Mouse (Mus musculus) regulatory T cell (primary cell): Measurements from ENCODE around the gene Slc23a2.

Experiments
- in situ Hi-C: fragments of 300-600 bp; cut with MboI, MseI; formaldehyde crosslinking; loops from one replicate; pipeline ENCODE4 v1.15.1; 2025; ENCODE audit warnings: high pct_unique_total_duplicates

The Slc23a2 gene

GRCm38 (mm10) chr2:132051798-132052197 is 93.1 kb downstream of the Slc23a2 start:
- in situ Hi-C loops: loop anchor here (5.0 kb wide), 1 partner anchor 54 kb away; no protein-coding TSS in a partner anchor

- in situ Hi-C loops: loop anchor here (5.0 kb wide), 1 partner anchor 53 kb away; no protein-coding TSS in a partner anchor
These were observed 95.0 kb downstream of the Slc23a2 start for GRCm38 (mm10) chr2:132049921-132050320.

GRCm38 (mm10) chr2:132049491-132049890 is 95.4 kb downstream of the Slc23a2 start:
- in situ Hi-C loops: no loop called here

GRCm38 (mm10) chr2:132048143-132048772 is 96.7 kb downstream of the Slc23a2 start:
- in situ Hi-C loops: no loop called here

DNA sequence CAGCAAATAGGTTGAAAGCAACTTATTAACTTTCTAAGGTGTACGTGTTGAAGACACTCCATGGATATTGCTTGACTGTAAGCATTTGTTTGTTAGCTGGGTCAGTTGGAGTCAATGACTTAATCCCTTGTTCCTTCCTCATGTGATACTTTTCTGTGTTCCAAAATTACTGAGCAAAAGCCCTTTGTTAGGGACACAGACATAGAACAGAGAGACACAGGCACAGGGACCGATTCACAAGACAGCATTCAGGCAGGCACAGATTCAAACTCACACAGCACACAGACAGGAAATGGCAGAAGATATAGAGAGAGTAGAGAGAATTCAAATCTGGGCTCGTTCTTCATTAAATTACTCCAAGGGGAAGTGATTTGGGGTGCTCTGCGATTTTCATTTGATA is 97.5 kb downstream of the Slc23a2 start:
- in situ Hi-C loops: no loop called here

DNA sequence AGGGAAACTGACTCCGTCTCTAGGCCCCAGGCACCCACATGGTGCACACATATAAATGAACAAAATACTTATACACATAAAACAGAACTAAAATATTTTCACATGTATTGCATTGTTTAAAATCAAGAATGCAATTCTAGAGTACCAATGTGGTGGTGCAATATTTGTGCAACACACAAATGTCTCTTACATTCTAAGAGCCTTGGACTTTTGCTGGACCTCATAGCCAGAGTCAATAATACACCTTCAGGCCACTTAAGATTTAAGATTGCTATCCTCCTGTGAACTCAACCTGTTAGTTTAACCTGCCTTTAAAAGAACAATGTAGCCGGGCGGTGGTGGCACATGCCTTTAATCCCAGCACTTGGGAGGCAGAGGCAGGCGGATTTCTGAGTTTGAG is 98.2 kb downstream of the Slc23a2 start:
- in situ Hi-C loops: no loop called here

- in situ Hi-C loops: no loop called here
These were observed 100.3 kb downstream of the Slc23a2 start for GRCm38 (mm10) chr2:132044320-132045274.

GRCm38 (mm10) chr2:132043101-132043621 is 101.7 kb downstream of the Slc23a2 start:
- in situ Hi-C loops: no loop called here

- in situ Hi-C loops: no loop called here
These were observed 105.0 kb downstream of the Slc23a2 start for GRCm38 (mm10) chr2:132039894-132040293.

DNA sequence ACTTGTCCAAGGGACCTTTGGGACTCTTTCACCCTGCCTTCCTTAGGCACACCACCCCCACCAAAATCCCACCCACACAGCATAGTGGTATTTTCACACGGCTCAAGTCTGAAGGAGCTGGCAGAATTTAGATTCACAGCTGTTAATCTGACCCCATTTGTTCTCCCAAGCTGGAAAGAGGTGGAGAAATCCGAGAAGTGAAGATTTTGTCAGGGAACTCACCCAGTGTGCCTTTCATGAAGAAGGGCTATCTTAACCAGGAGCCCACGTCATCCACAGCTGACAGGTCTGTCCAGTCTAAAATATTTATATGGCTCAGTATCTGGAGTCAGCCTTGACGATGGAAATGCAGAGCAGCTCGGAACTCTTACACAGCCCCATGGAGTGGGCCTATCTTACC is 108.6 kb downstream of the Slc23a2 start:
- in situ Hi-C loops: no loop called here

GRCm38 (mm10) chr2:132035470-132035835 is 109.5 kb downstream of the Slc23a2 start:
- in situ Hi-C loops: no loop called here

DNA sequence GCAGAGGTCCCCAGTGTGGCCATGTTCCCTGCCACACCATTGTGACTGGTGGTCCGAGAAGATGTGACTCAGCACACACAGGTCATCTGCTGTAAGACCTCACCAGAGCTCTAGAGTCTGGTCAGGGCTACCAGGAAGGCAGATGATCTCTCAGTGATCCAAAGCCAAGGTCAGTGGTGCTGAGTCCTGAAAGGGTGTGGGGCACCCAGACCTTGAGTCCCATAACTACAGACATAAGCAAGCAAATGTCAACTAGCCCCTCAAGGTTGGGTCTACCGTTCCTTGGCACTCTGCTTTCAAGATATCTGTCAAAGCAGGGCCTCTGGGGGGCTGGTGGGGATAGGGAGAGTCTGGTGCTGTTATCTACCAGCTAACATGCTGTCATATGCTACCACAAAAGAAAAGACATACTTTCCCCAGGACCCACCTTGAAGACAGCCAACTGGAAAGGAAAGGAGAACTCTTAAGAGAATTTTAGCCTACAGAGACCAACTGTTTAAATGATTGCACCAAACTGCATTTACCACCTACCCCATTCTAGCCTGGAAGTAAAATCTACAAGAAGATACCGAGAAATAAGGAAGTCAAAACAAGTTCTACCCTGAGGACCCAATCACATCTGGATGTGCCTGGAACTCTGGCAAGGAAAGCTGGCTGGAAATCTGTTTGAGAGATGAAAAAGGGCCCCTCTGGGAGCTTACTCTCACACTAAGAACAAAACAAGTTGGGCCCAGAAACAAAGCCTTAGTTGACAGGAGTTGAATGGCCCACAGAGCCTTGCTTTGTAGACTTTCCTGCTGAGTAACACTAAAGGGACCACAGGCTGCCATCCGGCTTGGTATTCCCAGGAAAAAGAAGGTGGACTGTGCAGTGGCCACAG is 110.1 kb downstream of the Slc23a2 start:
- in situ Hi-C loops: no loop called here

DNA sequence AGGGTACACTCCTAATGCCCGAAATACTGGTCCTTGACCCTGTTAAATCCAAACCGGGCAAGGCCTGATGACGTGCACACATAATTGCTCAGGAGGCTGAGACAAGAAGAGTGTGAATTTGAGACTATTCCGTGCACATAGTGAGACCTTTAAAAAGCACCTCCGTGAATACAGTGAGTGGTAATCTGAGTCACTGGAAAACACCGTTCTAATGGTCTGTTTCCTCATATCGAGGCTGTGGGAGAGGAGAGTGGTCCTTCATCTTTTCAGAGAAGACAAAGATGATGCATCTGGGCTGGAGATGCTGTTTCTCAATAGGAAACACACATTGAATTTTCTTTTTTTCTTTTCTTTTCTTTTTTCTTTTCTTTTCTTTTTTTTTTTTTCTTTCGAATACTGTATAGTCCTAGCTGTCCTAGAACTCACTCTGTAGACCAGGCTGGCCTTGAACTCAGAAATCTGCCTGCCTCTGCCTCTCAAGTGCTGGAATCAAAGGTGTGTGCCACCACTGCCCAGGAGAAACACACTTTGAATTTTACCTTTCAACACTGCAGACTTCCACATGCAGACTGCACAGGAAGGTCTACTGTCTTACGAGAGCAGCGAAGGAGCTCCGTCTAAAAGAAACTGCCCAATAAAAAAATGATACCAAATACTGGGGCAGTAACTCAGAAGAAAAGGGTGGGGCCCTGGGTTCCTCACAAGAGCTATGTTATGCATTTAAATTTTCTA is 113.4 kb downstream of the Slc23a2 start:
- in situ Hi-C loops: no loop called here

DNA sequence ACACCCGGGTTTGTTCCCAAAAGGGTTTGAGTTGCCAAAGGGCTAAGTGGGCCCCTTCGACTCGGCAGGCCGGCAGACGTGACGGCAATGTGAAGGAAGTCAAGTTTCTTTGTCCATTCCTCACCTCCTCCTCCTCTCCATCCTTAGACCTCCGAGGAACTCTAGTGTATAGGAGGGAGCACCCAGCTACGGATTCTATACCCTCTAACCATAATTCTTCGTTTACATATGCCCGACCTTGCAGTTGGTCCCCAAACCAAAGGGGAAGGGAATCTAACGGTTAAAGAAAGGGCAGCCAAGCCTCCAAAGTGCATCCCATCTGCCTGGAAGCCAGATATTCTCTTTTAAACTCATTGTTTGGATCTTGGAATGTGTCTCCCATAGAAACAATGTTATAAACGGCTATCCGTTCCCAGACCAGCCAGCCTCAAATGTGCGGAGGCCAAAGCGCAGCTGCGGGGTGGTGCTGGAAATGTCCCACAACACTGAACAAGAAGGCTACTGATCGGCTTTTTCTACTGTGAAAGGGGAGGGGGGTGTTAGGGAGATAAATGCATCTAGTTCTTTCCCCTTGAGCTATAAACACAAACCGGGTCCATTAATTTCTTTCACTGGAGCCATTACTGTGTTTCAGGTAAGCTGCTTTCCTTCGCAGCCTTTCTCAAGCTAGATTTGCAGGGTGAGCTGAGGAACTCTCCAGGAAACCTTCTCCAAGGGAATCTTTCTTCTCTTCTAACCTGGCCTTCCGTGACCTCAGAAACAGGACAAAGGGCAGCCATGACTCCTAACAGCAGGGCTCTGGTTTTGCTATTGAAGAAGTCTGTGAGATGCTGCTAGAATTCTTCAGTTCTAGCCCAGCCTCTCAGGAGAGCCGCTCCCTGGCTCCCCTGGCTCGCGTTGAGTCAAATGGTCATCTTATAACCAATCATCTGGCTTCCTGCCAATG is 114.2 kb downstream of the Slc23a2 start:
- in situ Hi-C loops: no loop called here

DNA sequence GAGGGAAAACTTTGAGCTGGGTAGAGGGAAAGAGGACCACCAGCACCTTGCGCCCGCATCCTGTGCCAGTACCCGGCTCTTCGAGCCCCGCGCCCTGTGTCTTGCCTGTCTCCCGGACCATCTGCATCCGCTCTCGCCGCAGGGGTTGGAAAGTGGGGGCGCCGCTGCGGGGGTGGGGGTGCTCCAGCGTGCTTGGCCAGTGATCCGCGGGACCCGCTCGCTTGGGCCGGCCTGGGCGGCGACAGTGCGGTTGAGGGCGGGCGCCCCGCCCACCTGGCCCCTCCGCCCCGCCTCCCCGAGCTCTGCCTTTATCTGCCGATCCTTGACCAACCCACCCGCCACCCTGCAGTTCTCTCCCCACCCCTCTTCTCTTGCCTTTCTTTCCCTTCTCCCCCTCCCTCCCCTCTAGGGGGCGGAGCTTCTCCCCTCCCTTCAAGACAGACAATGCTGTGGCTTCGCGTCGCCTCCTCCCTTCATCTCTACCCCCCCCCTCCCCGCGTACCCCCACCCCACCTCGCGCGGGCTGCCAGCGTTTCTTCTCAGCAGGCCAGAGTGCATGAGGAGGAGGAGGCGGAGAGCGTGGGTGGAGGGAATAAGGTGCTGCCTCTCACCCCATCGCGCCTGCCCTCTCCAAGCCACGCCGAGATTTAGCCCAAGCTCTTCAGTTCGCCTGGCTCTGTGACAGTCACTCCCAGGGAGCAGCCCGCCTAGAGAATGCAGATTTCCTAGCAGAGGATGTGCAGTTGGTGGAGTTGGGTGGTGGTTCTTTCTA is 115.1 kb downstream of the Slc23a2 start, which contains the start of gene Rassf2:
TSS of gene Rassf2 (minus strand) at position 613 of the 772 bp plus-strand sequence.
- in situ Hi-C loops: loop anchor here (10.0 kb wide), 1 partner anchor 215 kb away; the partner anchor contains the start of gene Tmem230

DNA sequence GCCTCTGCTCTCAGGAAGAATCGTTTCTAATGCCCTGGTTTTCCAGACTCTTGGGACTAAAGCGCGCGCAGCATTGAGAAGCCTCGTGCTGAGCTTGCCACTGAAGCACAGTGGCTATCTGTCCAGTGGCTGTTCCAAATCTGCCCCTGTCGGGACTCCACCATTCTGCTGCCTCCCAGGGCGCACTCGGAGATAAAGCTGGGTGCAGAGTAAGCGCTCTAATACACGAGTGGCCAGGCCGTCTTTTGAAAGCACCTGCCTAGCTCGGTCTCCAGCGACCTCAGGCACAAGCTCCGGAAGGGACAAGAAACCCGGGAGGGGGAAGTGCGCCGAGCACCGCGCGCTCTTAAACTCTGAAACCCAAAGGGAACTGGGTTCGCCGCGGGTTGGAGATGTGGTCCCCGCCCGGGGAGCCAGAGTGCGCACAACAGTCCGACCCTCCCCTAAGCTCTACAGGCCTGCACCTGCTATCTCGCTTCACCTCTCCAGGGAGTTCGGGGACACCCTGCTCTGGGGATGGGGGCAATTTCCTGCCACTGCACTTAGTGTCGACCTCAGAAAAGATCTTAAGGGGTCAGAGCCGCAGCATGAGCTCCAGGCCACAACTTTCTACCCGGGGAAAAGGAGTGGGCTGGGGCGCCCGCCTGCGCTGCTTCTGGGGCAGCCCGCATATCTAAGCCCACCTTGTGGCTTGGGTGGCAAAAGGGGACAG is 115.9 kb downstream of the Slc23a2 start:
- in situ Hi-C loops: loop anchor here (10.0 kb wide), 1 partner anchor 216 kb away; the partner anchor contains the start of gene Tmem230

DNA sequence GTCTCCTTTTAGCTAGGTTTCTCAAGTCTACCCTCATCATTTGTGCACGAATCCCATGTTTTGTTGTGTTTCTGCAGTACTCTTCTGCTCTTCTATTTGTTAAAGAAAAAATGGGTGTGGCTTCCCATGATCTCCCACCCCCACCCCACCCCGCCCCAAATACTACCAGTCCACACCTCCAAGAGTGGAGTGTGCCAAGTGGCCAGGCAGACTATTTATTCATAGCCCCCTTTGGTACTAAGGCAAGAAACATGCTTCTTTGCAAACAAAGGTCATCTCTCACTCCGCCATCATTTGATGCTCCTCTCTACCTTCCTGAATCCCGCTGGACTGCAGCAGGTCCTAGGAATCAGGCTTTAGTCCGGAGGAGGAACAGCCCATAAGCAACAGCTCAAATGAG is 116.8 kb downstream of the Slc23a2 start:
- in situ Hi-C loops: loop anchor here (10.0 kb wide), 1 partner anchor 217 kb away; the partner anchor contains the start of gene Tmem230

- in situ Hi-C loops: loop anchor here (10.0 kb wide), 1 partner anchor 217 kb away; the partner anchor contains the start of gene Tmem230
These were observed 117.5 kb downstream of the Slc23a2 start for GRCm38 (mm10) chr2:132027366-132027765.
